Mouse (Mus musculus) cerebellum, postnatal 4 days (tissue): ENCODE measurements at regions not wholly inside any gene's neighbourhood (a gene's known extent, or its start where the extent isn't known, plus 50 kb on each side); places are given as distances from the start of the nearest gene placed in this dataset.

Source experiments
- DNase-seq, 2 experiments: peaks; one replicate each; pipeline ENCODE4 v3.0.0; 2022; ENCODE audit warnings: low spot score in 2 of 2, mixed read lengths in 1 of 2

DNA sequence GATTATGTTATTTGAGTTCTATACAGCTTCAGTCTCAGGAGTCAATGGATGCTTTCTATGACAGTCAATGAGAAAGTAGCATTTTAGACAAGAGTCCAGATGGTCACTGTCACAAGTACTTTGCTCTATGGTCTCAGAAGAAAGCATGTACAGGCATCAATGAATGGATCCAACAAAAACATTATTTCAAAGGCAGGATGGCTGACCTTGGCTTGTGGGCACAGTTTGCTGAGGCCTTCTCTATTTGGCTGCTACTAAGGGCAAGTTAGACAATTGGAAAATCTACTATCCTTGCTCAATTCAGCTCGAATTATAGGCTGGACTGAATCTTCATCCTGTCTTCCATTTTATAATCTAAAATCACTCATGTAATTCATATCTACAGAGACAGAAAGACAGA lies 237.9 kb upstream of the A1bg start:
- DNase-seq = no peak

DNA sequence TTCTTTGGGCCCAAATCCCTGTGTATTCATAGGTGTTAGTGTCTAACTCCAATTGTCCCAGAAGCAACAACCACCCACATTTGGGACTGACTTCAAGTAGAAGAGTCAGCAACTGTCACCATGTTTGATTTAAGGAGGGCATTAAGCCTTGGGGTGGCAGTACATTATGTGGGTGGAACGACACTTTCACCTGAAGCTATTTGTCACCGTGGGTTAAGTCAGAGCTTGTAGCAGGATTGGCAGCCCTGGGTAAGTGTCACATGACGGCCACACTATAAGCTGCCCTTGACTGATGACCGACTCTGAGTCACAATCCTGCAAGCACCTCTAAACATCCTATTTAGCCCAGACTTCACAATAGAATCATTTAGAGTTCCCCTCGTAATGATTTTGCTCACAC lies 236.7 kb upstream of the A1bg start:
- no peak for DNase-seq

DNA sequence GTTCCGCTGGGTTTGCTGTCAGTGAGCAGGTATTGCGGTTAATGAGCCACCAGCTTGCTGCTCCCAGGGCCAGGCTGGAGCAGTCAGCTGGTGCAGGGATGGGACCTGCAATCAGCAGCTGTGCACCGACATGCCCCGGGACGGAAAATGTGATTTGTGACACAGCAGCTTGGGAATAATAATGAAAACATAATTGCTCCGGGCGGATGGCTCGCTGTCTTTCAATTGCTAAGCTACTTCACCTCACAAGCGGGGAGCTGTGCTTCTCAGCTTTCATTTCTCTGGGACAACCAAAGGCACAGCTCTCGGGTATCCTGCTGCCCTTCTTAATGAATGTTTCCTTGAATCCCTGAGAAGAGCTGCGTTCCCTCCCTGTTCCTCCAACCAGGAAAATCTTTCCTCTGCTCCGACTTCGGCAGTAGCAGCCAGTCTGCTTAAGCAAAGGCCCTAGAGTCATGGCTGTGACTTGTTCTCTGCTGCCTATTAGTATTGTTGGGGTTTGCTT lies 235.3 kb upstream of the A1bg start:
- peak in 1 of 2 experiments; percentile 41 for DNase-seq

DNA sequence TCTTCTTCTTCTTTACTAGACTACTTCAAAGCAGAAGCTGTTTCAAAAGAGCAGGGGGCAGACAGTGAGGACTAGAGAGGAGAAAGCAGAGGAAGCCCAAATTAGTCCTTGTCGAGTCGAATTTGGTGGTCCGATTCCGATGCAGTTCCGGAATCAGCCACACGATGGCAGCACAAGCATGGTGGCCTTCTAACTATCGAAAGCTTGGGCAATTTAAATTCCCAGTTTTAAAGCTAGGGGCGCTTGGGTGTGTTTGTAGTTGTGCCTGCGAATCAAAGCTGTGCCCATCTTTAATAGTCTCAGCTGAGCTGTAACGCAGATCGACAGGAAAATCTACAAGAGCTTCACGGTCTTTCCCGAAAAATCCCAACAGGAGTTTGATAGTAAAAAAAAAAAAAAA lies 234.7 kb upstream of the A1bg start:
- DNase-seq = peak; percentile 94 to 97

DNA sequence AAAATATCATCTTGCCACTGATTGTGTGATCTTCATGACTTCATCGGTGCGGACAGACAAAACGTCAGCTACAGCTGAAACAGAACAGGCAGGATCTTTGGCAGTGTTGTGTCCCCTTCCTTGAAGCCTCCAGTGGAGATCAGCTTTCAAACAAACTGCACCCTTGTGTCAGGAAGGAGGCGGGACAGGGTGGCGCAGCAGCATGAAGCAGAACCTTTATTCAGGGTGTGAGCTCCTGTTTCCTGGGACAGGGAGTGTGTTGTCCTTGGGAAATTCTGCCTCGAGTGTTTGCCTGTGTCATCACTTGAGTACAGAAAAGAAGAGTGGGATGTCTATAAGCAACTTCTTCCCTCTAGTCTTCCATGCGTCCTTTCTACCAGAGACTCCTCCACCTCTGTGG lies 232.7 kb upstream of the A1bg start:
- DNase-seq = no peak

DNA sequence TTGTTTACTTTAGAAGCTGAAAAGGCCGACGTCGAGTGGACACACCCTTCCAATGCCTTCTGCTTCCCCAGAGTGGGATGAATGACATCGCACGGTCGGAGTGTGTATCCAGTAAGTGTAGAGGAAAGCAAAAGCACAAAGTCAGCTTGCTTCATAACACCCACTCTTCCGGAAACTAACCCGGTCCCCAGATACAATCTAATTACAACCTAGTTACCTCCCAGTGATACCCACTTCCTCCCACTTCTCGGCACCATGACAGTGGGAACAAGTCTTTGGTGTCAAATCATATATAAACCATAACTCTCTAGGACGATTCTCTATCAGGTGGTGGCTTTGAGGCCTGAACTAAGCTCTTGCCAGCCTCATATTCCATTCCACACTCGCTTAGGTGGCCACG lies 231.4 kb upstream of the A1bg start:
- no peak for DNase-seq

DNA sequence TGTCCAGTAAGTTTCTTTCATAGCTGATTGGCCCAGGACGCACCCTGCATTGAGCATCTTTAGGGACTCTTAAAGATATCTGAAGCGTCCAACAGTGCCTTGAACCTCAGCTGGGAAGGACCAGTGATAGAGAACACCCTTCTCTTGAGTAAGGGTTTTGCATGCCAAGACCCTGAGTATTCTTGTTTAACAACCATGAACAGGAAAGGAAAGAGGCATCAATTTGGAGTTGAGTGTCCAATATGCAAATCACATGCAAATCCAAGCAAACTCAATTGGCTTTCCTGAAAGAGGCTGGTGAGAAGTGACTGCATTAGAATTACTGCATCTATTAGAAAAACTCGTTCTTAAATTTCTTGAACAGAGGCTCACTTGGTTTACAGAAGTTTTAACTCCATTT lies 220.0 kb upstream of the A1bg start:
- DNase-seq = no peak

DNA sequence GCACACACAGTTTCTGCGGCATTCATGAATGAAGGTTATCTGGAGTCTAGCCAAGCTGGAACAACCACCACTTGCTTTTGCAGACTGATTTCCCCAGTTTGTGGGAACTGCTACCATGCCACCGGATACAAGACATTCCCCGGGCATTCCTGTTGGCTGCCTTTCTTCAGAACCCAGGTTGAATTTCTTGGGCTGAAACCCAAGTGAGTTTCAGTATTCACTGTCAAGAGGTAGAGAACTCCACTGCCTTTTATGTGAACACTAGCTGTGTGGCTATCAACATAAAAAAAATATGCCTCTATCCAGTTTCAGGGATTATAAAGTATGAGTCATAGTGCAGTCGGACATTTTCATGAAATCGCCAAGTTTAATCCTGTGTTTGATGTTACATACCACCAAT lies 216.3 kb upstream of the A1bg start:
- DNase-seq = no peak

DNA sequence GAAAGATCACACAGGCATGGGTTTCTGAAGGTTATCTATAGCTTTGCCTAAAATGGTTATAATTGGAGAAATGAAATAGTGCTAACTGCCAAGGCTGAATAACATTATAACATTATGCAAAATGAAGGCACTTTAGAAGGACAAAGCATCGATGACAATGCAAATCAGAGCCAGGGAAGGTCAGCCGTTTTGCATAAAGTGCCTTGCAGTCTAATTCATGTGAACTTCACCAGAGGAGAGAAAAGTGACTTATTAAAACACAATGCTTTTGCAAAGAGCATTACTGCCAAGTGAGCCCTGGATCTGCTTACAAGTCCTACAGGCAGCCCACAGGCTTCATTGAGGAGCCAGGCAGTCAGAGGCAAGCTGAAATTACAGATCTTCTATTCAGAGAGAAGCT lies 214.0 kb upstream of the A1bg start:
- DNase-seq = no peak

DNA sequence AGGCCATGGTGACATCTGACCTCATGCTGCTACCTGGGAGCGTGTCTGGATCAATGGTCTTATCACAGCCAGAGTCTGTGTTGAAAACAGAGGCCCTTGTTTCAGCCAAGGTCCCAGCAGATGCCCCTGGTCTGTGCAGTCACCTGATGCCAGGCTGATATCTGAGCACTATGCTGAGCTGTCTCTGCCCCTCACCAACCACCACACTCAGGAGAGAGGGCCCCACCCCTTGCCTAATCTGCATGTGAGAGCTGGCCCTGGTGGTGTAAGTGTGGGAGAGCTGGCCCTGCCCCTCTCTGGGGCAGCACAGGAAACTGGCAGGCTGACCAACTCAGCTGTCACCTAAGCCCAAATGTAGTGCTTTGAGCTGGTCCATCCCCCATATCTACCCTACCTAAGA lies 210.5 kb upstream of the A1bg start:
- DNase-seq = no peak

DNA sequence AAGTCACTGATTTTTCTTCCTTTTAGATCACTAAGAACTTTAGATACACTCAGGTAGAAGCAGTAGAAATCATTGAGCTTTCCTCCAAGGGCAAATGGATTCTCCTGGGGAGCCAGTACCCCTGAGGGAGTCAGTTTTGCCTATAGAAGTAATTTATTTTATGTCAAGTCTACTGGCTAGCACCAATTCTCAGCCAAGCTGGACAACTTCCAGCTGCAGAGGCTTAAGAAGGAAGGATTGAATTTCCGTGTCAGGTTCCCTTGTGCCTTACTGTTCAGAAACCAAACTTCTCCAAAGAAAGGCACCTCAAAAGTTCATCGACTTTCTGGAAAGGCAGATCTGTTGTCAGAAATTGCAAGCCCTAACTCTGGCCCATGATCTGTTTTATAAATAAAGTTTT lies 205.2 kb upstream of the A1bg start:
- DNase-seq = no peak

DNA sequence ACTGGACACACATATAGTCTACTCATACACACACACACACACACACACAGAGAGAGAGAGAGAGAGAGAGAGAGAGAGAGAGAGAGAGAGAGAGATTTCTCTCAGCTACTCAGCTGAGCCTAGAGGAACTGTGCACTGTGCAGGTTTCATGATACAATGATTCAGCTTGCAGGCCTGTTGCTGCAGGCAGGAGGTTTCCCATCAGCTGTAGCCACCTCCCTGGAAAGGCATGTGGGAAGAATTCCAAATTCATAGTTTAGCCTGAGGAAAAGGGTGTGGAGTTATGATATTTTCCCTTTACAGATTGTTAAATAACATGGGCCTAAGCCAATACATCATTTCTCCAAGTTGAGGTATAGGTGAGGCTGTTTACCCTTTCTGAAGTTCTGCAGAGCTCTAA lies 204.3 kb upstream of the A1bg start:
- DNase-seq = no peak

DNA sequence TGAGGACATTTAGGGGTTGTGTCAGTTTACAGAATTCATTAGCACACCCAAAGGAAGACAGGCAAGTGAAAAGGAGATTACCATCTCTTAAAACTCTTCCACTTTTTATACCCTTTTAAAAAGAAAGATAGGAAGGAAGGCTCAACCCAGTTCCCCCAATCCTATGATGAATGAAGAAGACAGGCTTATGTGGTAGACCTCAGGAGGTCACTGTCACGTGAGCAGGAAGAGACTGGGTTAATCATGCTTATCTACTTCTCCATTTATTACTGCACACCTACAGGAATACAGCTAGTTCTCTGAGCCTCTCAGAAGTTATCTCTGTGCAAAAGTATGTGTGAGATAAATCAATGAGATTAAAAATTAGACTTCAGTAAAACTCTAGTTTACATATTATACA lies 194.1 kb upstream of the A1bg start:
- no peak for DNase-seq

DNA sequence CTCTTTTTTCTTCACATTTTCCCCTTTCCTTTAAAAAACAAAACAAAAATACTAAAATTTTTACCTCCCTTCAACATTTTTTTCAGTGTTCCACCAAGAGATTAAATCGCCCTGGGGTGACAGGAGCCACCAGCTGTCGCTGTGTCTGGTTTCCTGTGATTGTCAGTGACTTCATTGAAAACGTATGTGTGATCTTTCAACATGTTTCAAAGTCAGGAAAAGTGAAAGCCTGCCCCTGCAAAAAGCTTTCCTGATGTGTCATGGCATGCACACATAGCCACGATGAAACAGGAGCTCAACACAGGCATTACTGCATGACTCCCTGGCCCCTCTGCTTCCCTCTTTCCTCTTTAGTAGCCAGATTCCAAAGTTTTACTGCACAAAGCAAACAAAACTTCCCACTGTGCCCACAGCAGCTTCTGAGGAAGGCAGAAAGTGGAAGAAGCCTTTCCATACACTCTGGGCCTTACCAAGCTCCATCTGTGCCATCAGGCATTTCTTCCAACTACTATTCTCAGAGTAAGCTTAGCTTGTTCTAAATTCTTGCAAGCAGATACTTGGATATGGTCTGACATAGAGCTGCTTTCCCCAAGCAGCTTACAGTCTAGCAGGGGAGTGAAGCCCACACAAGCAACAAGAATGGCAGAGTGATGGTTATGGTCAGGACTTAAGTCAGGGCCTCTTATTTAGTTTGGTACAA lies 186.8 kb upstream of the A1bg start:
- no peak for DNase-seq

DNA sequence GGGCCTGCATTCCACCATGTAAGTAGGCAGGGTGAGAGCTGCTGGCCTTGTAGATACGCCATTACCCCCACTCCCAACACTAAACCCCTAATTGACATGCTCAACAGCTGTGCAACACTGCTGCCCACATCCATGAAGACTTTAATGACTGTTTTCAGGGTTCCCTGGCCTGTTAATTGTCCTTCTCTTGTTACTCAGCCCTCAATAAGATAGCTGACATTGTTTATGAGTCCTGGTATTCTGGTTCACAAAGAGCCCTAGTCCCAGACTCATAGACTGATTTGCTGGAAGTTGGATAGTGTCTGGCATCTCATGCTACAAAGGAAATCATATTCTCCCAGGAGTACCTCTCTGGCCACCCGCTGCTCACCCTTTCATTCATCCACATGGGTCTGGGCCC lies 186.1 kb upstream of the A1bg start:
- DNase-seq = no peak

DNA sequence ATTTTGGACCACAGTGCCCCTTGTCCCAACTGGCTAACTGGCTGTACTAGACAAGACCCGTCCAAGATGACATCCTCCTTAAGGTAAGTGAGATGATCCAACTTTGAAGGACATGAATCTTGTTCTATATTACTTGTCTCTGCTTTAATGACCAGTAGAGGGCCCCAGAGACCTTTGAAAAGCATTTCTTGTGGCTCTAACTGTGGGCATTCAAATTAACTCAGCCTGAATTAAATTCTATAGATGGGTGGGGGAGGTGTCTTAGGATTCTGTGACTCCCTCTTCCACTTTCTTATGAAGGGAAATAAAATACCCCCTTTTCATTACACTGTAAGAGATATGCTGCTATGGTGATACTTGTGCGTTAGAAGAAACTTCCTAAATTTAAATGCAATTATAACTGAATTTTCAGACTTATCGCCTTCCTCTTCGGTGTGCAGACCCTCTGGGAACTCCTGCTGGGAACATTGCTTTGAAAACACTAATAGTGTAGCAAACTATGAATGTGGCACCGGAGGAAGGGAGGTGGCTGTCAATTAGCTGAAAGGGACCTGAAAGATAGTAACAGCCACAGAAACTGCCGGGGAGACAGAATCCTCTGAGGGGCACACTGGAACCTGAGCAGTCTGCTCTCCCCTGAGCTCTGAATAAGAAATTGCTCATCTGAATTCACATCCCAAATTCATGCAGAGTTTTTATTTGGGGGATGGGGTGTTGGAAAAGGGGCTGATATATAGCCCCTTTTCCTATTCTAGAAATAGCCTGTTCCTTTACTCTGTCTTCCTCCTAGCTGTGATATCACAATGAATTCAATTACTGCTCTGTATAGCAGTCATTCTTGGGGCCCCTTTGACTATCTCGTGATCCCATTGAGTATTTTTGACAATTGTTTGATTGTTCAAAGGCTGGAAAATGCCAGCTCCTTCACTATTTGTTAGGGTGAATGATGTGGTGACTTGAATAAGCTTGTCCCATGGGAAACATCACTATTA lies 179.9 kb upstream of the A1bg start:
- peak in 1 of 2 experiments; percentile 35 for DNase-seq

DNA sequence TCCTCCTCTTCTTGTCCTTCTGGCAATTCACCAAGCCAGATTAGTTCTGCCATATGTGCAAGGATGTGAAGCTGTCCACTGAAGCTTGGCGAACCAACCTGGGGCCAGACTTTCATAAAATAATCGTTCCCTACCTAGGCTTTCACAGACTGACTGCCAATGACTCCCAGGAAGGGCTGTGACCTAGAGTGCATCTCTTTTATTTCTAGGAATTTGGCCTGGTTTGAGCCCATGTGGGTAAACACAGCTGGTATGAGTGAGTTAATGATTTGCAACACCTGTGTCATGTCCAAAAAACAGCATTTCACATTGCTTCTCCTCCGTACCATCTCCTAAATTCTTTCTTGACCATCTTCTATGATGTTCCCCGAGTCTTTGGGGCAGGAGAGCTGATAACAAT lies 178.0 kb upstream of the A1bg start:
- DNase-seq = no peak

DNA sequence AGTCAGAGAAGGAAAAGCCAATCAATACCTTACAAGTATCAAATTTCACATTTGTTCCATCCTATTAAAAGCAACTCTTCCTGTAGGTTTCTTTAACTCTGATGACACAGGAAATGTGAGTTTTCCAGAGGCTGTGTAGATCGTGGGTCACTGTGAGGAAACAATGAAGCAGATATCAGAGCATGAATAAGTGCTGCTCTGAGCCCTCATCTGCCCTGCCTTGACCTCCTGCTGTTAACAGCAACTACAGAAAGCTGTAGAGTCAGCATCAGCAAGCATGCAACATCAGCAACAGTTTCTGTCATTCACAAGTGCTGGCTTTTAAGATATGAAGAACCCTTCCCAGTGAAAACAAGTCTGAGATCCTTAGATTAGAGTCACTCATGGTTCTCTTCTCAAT lies 176.2 kb upstream of the A1bg start:
- no peak for DNase-seq

DNA sequence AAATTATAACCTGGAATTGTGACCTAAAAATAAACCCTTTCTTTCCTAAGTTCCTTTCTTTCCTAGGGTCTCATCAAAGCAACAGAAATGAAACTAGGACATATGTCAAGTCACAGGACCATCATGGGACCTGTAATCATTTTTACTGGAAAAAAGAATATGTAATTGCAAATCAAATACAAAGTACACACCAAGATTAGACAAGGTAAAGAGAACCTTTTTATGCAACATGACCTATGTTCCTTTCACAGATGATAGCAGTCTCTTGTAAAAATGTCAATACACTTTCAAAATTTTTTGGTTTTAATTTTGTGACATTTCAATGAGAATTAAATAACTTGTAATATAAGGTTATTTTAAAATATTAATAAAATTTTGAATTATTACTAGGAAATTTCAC lies 175.7 kb upstream of the A1bg start:
- DNase-seq = no peak

DNA sequence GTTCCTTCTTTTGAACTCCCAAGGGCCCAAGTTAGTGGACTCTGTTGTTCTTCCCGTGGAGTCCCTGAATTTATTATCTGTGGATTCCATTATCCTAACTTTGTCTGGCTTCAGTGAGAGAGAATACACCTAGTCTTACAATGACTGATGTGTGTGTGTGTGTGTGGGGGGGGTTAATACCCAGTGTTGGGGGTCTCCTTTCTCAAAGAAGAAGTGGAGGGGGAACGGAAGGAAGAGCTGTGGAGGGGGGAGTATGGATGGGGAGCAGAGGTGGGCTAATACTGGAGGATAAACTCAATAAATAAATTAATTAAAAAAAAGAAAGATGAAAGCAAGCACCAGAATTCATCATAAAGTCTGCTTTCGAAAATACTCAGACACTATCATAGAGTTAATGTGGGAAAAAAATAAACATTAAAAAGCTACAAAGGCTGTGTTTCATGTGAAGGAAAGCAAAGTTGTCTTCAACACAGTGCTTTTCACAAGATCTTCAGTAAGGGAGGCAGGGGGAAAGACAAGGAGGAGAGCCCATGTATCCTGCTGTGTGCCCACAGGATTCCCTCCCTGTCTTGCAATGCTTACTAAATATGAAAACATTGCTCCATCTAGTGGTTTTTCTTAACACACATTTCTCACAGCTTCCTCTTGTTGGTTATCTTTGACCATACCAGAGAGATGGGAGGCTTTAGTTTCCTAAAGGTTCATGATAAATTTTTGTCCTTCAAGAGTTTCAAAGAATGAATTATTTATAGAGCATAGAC lies 173.4 kb upstream of the A1bg start:
- DNase-seq = no peak

DNA sequence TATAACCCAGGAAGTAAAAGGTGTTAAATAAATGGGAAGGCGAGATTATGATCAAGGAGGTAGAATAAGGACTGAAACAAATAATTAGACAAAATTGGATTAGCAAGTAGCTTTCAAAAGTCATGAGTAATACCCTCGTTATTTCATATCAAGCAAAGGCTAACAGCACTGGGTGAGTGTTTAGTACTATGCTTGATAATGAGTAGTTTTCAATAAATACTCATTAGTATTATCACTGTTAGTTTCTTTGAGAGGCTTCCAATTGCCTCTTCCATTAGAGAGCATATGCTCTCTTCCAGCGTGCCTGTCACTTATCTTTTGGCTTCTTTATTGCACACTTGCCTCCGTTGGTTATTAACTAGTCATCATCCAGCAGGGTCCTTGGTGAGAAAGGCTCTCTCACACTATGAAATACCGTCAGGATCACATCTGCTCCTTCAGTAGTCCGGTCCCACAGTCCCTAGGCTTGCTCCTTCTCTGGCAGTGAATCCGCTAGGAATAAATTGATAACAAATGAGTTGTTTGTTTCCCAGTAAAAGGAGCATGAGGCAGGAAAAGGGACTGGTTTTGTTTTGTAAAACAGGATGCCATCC lies 132.3 kb upstream of the A1bg start:
- no peak for DNase-seq

DNA sequence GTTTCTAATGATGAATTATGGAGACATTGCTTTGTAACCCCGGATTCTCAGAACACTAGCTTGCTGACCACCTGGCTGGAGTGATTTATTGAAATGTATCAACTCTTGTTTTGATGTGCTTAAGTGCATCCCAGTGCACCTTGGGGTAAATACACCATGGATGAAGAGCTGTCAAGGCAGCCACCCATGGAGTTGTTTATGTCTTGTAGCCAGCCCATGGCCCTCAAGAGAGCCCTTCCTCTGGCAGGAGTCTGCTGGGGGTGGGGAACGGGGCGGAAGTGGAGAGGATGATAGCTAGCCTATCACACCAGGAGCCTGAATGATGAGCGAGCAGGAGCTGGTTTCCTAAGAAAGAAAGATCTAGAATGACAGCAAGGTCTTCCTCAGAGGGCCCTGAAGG lies 128.6 kb upstream of the A1bg start:
- no peak for DNase-seq
